Mouse (Mus musculus): Measurements from ENCODE around the gene Klhl9. TPM values are rescaled to one million over a fixed set of nuclear protein-coding genes. Genes with fewer than 3 reads are reported as not detected.

Gene Klhl9
- total and polyA plus RNA-seq, 3 experiments = 16.6 to 69.5 (median 33.9) TPM

GRCm38 (mm10) chr4:88742771-88743371 lies 20.6 kb upstream of the Klhl9 start:
- H3K4me1 ChIP-seq (ENCODE audit: control insufficient read depth in 1 of 2, insufficient read depth in 2 of 2, low read length in 2 of 2) = no peaks in the 10 kb centered on the region
- no peak overlapping the region for H3K9ac ChIP-seq (ENCODE audit: control insufficient read depth, low read depth, low read length, poor library complexity, severe bottlenecking)
- DNase-seq (ENCODE audit: low read depth, low spot score) = no peak
- no peak overlapping the region for H3K4me3 ChIP-seq (ENCODE audit: control insufficient read depth in 1 of 2, insufficient read depth in 1 of 2, low read depth in 2 of 2, low read length in 2 of 2)
- H3K79me2 ChIP-seq (ENCODE audit: control insufficient read depth, insufficient read depth, low read length, poor library complexity) = no peaks in the 10 kb centered on the region
- no peaks in the 10 kb centered on the region for H3K36me3 ChIP-seq (ENCODE audit: control insufficient read depth in 1 of 2, insufficient read depth in 2 of 2, low read length in 2 of 2)
- no peaks in the 10 kb centered on the region for H3K9me3 ChIP-seq (replicated peaks; ENCODE audit: insufficient read depth, low read length)
- H3K27me3 ChIP-seq (ENCODE audit: control insufficient read depth in 1 of 2, insufficient read depth in 2 of 2, low read length in 2 of 2) = peaks cover 3 to 5% of the 10 kb centered on the region in 2 experiments; a peak in 3 of 4 replicates
- no peak overlapping the region for H3K27ac ChIP-seq (ENCODE audit: control insufficient read depth, low read depth, low read length)
- 0 out of 2 replicates have a peak, but pooled peaks have one; percentile 1 for TF ChIP-seq RAD21 (IDR thresholded peaks at IDR 0.05; ENCODE audit: low read depth, low read length)
- TF ChIP-seq CTCF (IDR thresholded peaks at IDR 0.05 in 2 of 3, conservative IDR thresholded peaks at IDR 0.05 in 1 of 3; ENCODE audit: control insufficient read depth in 1 of 3, insufficient read depth in 1 of 3, low read depth in 2 of 3, low read length in 3 of 3, poor library complexity in 1 of 3, severe bottlenecking in 1 of 3) = peak in 1 of 3 experiments; percentile 39; a peak in 2 of 6 replicates
- TF ChIP-seq ZNF384 (IDR thresholded peaks at IDR 0.05; ENCODE audit: low read depth, low read length) = no peak
- TF ChIP-seq SMC3 (IDR thresholded peaks at IDR 0.05; ENCODE audit: low read depth, low read length) = peak; percentile 33; the same call in 1 of the 2 replicates

DNA sequence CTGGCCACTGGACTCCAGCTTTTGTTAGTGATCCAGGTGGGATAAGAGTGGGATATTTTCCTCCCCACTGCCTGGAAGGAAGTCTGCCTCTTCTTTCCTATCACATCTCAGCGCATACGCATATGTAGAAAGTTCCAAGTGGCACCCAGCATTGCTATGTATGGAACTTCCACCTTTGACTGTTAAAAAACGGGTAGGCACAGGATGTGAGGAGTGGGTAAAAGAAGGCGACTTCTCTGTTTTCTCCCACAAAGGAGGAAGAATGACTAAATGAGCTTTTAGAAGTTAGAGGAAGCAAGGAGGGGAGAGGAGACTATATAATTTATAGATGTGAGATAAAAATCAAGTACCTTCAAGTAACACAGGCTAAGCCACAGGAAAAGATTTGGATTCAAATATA lies 19.2 kb upstream of the Klhl9 start:
- Histone ChIP-seq H3K36me3 (ENCODE audit: control insufficient read depth in 1 of 2, insufficient read depth in 2 of 2, low read length in 2 of 2) (no peaks in the 10 kb centered on the region), H3K27me3 (ENCODE audit: control insufficient read depth in 1 of 2, insufficient read depth in 2 of 2, low read length in 2 of 2) (peaks cover 4 to 8% of the 10 kb centered on the region in 2 experiments; a peak in 3 of 4 replicates), H3K9me3 (replicated peaks; ENCODE audit: insufficient read depth, low read length) (no peaks in the 10 kb centered on the region), H3K4me1 (ENCODE audit: control insufficient read depth in 1 of 2, insufficient read depth in 2 of 2, low read length in 2 of 2) (no peaks in the 10 kb centered on the region), H3K27ac (ENCODE audit: control insufficient read depth, low read depth, low read length) (no peak overlapping the region), H3K4me3 (ENCODE audit: control insufficient read depth in 1 of 2, insufficient read depth in 1 of 2, low read depth in 2 of 2, low read length in 2 of 2) (no peak overlapping the region), H3K9ac (ENCODE audit: control insufficient read depth, low read depth, low read length, poor library complexity, severe bottlenecking) (no peak overlapping the region), H3K79me2 (ENCODE audit: control insufficient read depth, insufficient read depth, low read length, poor library complexity) (no peaks in the 10 kb centered on the region)
- no peak for TF ChIP-seq KAT2A (conservative IDR thresholded peaks at IDR 0.05; ENCODE audit: low read depth, low read length)
- no peak for DNase-seq (ENCODE audit: low read depth, low spot score)

DNA sequence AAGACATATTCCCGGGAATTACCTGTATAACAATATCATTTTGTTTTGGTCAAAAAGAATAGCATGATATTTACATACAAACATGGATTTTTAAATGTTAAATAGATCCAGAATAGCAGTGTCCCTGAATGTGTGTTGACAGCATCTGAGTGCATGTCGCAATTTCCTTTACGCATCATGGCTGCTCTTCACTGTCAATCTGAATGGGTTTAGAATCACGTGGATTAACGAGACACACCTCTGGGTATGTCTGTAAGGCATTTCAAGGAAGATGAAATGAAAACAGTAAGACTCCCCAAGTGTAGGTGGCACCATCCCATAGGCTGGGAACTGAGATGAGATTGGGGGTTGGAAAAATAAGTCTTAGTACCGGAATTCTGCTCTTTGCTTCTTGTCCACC lies 16.8 kb upstream of the Klhl9 start:
- H3K4me3 ChIP-seq (ENCODE audit: control insufficient read depth in 1 of 2, insufficient read depth in 1 of 2, low read depth in 2 of 2, low read length in 2 of 2) = no peak overlapping the region
- no peak for TF ChIP-seq MAFK (IDR thresholded peaks at IDR 0.05; ENCODE audit: borderline replicate concordance, low read depth, low read length)
- no peak for TF ChIP-seq POLR2AphosphoS5 (IDR thresholded peaks at IDR 0.05; ENCODE audit: borderline replicate concordance, low read depth, low read length)
- TF ChIP-seq HCFC1 (IDR thresholded peaks at IDR 0.05; ENCODE audit: low read depth, low read length) = no peak
- no peak for TF ChIP-seq ZC3H11A (IDR thresholded peaks at IDR 0.05; ENCODE audit: low read depth, low read length)
- no peak for TF ChIP-seq CTCF (IDR thresholded peaks at IDR 0.05 in 2 of 3, conservative IDR thresholded peaks at IDR 0.05 in 1 of 3; ENCODE audit: control insufficient read depth in 1 of 3, insufficient read depth in 1 of 3, low read depth in 2 of 3, low read length in 3 of 3, poor library complexity in 1 of 3, severe bottlenecking in 1 of 3)
- no peak for TF ChIP-seq POLR2A (IDR thresholded peaks at IDR 0.05; ENCODE audit: control insufficient read depth in 1 of 2, insufficient read depth in 1 of 2, low read depth in 1 of 2, low read length in 2 of 2, poor library complexity in 1 of 2)
- no peak for TF ChIP-seq KAT2A (conservative IDR thresholded peaks at IDR 0.05; ENCODE audit: low read depth, low read length)
- no peak for TF ChIP-seq MYB (IDR thresholded peaks at IDR 0.05; ENCODE audit: low read depth, low read length)
- no peak for TF ChIP-seq USF2 (IDR thresholded peaks at IDR 0.05; ENCODE audit: borderline replicate concordance in 1 of 2, insufficient read depth in 1 of 2, low read depth in 1 of 2, low read length in 2 of 2)
- TF ChIP-seq UBTF (IDR thresholded peaks at IDR 0.05; ENCODE audit: borderline replicate concordance, insufficient read depth, low read depth, low read length) = no peak
- no peak for TF ChIP-seq CHD1 (IDR thresholded peaks at IDR 0.05; ENCODE audit: low read depth, low read length)
- no peak for TF ChIP-seq NRF1 (IDR thresholded peaks at IDR 0.05; ENCODE audit: insufficient read depth, low read depth, low read length, poor library complexity, severe bottlenecking)
- no peak for TF ChIP-seq ZKSCAN1 (IDR thresholded peaks at IDR 0.05; ENCODE audit: low read depth, low read length)
- no peak for TF ChIP-seq ELF1 (IDR thresholded peaks at IDR 0.05; ENCODE audit: low read depth, low read length)
- TF ChIP-seq GATA1 (IDR thresholded peaks at IDR 0.05; ENCODE audit: low read depth, low read length) = no peak
- TF ChIP-seq EP300 (IDR thresholded peaks at IDR 0.05; ENCODE audit: low read depth in 1 of 2, low read length in 2 of 2) = no peak
- TF ChIP-seq NELFE (IDR thresholded peaks at IDR 0.05; ENCODE audit: low read depth, low read length) = no peak
- TF ChIP-seq MAX (IDR thresholded peaks at IDR 0.05; ENCODE audit: low read length) = no peak
- no peak for TF ChIP-seq BHLHE40 (IDR thresholded peaks at IDR 0.05; ENCODE audit: borderline replicate concordance, low read depth, low read length)

More for the DNA sequence above, 16.8 kb upstream of the Klhl9 start:
- no peaks in the 10 kb centered on the region for H3K79me2 ChIP-seq (ENCODE audit: control insufficient read depth, insufficient read depth, low read length, poor library complexity)
- no peaks in the 10 kb centered on the region for H3K9me3 ChIP-seq (replicated peaks; ENCODE audit: insufficient read depth, low read length)
- H3K36me3 ChIP-seq (ENCODE audit: control insufficient read depth in 1 of 2, insufficient read depth in 2 of 2, low read length in 2 of 2) = no peaks in the 10 kb centered on the region
- peaks cover 9 to 10% of the 10 kb centered on the region in 2 experiments for H3K27me3 ChIP-seq (ENCODE audit: control insufficient read depth in 1 of 2, insufficient read depth in 2 of 2, low read length in 2 of 2)
- H3K4me1 ChIP-seq (ENCODE audit: control insufficient read depth in 1 of 2, insufficient read depth in 2 of 2, low read length in 2 of 2) = no peaks in the 10 kb centered on the region
- no peak overlapping the region for H3K27ac ChIP-seq (ENCODE audit: control insufficient read depth, low read depth, low read length)
- DNase-seq (ENCODE audit: low read depth, low spot score) = no peak
- no peak overlapping the region for H3K9ac ChIP-seq (ENCODE audit: control insufficient read depth, low read depth, low read length, poor library complexity, severe bottlenecking)

Measured in MEL (cell line).